Mouse (Mus musculus) brown adipose tissue, adult 24 weeks (tissue): Measurements from ENCODE around the gene Rhoc. TPM values are rescaled to one million over a fixed set of nuclear protein-coding genes. Genes with fewer than 3 reads are reported as not detected.

ENCODE experiments used
- H3K27ac ChIP-seq: fragments of 200-500 bp; replicated peaks from 2 replicates; pipeline ENCODE4 v1.5.1; 2012; ENCODE audit warnings: low read depth, mild to moderate bottlenecking, low read length
- H3K4me1 ChIP-seq: fragments of 200-500 bp; 2 replicates; pipeline ENCODE4 v1.6.1; 2012; ENCODE audit warnings: low read length, mixed read lengths; ENCODE audit not compliant: control insufficient read depth, insufficient read depth, insufficient read length
- H3K4me3 ChIP-seq: fragments of 200-500 bp; 2 replicates; pipeline ENCODE4 v1.5.1; 2012; ENCODE audit warnings: low read depth, mild to moderate bottlenecking, low read length, moderate library complexity; ENCODE audit not compliant: insufficient read depth
- polyA plus RNA-seq: library from polyadenylated mRNA; stranded (reverse); fragments of >200 nt; gene quantifications from 2 replicates; pipeline ENCODE4 v1.2.4, GENCODE M21; 2012; ENCODE audit not compliant: missing spikeins, insufficient read depth, insufficient read length

Rhoc gene
- polyA plus RNA-seq, 1 experiment: 56.0 TPM

DNA sequence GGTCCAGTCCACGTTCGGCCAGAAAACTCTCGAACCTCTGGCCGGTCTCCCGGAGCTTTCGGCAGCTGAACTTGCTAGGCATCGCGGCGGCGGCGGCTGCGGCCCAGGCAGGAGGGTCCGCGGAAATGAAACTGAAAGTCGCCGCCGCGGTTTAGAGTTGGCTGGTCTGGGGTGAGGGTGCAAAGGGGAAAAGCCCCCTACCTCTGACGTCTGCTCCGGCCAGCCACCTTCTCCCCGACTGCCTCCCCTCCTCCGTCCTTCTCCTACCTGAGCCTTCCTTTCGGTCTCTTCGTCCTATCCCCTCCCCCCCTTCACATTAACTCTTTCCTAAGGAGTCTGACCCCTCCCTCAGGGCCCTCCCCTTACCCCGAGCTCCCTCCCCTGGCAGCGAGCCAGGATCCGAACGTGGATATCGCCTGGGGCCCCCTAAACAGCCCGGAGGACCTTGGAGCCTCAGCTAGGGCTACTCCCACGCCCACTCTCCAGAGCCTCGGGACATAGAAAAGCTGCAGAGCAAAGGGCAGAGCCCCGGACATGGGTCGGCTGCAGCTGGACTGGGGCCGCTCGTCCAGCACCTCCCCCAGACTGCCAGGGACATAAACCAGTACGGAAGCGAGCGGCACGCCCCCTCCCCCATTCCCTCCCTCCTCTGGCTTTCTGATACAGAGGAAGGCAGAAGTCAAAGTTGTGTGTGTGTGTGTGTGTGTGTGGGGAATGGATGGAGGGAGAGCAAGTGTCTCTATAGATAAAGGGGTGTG is 30.0 kb downstream of the Rhoc start, which contains the start of gene Mov10:
TSS of gene Mov10 (minus strand) at position 573 of the 758 bp plus-strand sequence.
- H3K27ac ChIP-seq: peak within 1 kb of the TSS; percentile 72
- no peaks in the 10 kb centered on the region for H3K4me1 ChIP-seq

DNA sequence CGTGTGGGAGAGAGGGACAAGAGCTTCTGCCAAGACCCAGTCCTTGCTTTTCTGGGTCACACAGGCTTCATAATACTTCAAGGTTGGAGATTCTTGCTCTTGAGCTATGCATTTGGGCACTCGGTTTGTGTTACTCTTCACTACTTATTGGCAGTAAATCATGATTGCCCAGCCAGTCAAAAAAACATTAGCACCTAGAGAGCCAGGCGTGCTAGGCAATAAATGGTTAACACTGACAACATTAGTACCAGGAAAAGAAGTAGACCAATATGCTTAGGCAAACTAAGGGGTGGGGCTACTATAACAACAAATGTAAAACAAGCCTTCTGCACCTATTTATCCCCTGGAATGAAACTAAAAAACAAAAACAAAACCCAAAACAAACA is 30.6 kb downstream of the Rhoc start:
- Histone ChIP-seq H3K4me1 (no peaks in the 10 kb centered on the region), H3K4me3 (peak overlapping the region; percentile 88), H3K27ac (no peak overlapping the region)

More for the DNA sequence above, 30.0 kb downstream of the Rhoc start, which contains the start of gene Mov10:
- H3K4me3 ChIP-seq: peak within 1 kb of the TSS; percentile 88

DNA sequence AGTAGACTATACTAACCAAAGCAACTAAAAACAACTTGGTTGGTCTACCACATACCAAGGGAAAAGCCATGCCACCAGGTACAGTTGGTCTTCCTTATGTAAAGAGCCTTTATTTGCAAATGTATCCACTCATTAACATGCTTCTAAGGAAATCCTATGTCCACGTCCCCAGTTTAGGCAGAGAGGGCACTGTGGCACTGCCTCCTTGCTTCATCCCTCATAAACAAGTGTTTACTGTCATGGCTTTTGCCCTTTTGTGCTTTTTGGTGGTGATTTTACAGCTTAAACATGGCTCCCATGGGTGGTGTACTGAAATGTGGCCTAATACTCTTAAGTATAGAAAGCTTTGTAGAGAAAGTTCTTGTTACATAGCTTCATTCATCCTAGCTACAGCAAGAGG is 32.3 kb downstream of the Rhoc start:
- H3K4me1 ChIP-seq: no peaks in the 10 kb centered on the region
- H3K27ac ChIP-seq: no peak overlapping the region
- no peak overlapping the region for H3K4me3 ChIP-seq

DNA sequence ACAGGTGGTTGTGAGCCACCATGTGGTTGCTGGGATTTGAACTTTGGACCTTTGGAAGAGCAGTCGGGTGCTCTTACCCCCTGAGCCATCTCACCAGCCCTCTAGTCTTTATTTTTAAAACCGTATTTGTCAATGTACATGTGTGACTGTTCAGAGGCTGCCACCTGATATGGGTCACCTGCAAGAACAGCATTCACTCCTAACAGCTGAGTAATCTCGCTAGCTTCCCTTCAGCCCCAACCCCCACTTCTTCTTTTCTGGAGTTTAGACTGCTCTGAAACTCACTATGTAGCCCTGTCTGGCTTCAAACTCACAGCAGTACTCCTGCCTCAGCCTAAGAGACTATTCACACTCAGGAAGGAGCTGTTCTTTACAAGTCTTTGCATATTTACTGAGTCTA is 34.2 kb downstream of the Rhoc start:
- no peak overlapping the region for H3K27ac ChIP-seq
- H3K4me3 ChIP-seq: no peak overlapping the region
- no peaks in the 10 kb centered on the region for H3K4me1 ChIP-seq

DNA sequence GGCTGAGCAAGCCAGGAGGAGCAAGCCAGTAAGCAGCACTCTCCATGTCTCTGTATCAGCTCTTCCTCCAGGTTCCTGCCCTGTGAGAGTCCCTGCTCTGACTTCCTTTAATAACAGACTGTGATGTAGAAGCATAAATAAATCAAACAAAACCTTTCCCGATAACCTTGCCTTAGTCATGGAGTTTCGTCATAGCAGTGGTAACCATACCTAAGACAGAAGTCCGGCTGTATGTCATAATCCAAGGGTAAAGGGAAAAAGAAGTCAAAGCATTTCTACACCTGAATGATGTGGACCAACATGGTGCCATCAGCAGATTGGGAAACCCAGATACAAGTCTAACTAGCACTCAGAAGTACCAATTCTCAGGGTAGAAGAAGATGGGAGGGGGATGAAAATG is 47.6 kb downstream of the Rhoc start:
- Histone ChIP-seq H3K4me1 (no peaks in the 10 kb centered on the region), H3K4me3 (no peak overlapping the region), H3K27ac (no peak overlapping the region)

DNA sequence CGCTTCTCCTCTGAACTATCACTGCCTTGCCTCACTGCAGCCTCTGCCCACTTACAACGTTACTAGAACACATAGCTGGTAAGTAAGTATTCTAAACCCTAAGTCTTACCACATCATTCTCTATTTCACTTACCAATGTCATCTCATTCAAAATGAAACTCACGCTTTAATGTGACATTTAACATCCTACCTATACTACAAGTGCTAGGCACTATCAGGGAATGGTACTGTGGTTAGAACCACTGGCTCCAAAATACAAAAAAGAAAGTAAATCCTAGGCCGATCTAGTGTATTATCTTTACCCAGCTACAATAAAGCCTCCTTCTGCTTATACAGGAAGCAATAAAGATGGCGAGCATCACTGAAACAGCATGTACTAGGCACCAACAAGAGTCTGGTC is 52.9 kb downstream of the Rhoc start:
- Histone ChIP-seq H3K27ac (no peak overlapping the region), H3K4me3 (no peak overlapping the region), H3K4me1 (no peaks in the 10 kb centered on the region)

Other genes with a start within 250 kb of the Rhoc start
- 185 and 208 TPM in 2 replicates for gene Slc16a1, start 149.7 kb upstream of the Rhoc start, polyA plus RNA-seq
- not detected in 2 replicates for gene Ppm1j, start 7.3 kb upstream of the Rhoc start, polyA plus RNA-seq
- gene Fam19a3, start 6.5 kb upstream of the Rhoc start, polyA plus RNA-seq: 0.24 and 0.25 TPM in 2 replicates
- gene Mov10, start 30.2 kb downstream of the Rhoc start, polyA plus RNA-seq: 1.2 and 1.5 TPM in 2 replicates
- gene St7l, start 75.6 kb downstream of the Rhoc start, polyA plus RNA-seq: 26.4 and 30.7 TPM in 2 replicates
- gene Capza1, start 76.1 kb downstream of the Rhoc start, polyA plus RNA-seq: 70.0 and 83.3 TPM in 2 replicates
- gene Wnt2b, start 173.5 kb downstream of the Rhoc start, polyA plus RNA-seq: not detected in 2 replicates